Mouse (Mus musculus) 416B (cell line): Measurements from ENCODE around the gene AC124502.3.

ENCODE experiments used
- DNase-seq: peaks from one replicate; pipeline ENCODE4 v3.0.0; 2011; ENCODE audit warnings: low read depth

Gene AC124502.3

GRCm38 (mm10) chr19:5032686-5033085, 6.0 kb upstream of the AC124502.3 start:
- no peak for DNase-seq

DNA sequence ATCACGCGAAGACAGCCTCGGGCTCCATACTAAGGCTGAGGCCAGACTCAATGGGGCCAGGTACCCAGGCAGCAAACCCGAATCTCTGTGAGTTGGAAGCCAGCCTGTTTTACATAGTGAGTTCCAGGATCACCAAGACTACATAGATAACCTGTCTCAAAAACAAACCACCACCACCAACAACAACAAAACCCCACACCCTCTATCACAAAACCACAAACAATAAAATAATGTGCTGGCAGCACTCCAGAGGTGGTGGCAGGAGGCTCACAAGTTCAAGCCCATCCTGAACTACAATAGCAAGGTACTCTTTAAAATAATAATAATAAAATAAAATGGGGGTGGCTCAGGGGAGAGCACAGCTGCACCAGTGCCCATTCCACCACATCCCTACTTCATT, 2.1 kb upstream of the AC124502.3 start:
- DNase-seq: no peak

DNA sequence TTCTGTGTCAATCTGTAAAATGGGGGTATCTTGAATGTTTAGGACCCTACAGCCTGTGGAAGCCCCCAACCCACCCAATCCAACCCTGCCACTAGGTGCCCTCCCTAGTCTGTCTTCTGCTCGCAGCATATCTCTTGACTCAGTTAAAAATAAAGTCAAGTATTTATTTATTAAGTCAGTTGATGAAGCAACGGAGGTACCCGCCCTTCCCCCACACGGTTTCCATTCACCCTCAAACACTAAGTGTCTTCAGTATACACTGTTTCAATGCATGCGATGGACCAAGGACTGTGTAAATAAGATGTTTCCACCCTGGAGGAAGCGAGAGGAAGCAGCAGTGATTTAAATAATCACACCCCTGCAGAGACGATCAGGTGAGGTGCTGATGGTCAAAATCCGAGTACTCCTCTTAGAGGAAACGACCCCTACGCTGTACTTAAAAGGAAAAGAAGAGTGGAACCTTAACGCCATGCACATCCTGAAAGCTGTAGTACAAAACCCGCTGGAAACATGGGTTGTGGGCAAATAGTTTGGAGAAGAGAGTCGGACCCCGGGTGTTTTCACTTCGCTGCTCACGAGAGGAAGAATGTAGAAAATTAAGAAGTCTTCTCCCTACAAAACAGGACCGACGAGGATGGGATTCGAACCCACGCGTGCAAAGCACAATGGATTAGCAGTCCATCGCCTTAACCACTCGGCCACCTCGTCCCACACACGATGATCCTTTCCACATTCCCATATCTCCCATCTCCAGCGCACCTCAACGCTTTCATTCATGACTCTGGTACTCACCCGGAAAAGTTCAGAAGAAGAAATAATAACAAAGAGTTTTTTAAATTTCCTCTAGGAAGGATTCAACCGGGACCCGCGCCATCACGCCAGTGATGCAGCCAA, 766 bp upstream of the AC124502.3 start:
- DNase-seq: peak; percentile 90

GRCm38 (mm10) chr19:5039301-5040114, 817 bp downstream of the AC124502.3 start:
- no peak for DNase-seq

DNA sequence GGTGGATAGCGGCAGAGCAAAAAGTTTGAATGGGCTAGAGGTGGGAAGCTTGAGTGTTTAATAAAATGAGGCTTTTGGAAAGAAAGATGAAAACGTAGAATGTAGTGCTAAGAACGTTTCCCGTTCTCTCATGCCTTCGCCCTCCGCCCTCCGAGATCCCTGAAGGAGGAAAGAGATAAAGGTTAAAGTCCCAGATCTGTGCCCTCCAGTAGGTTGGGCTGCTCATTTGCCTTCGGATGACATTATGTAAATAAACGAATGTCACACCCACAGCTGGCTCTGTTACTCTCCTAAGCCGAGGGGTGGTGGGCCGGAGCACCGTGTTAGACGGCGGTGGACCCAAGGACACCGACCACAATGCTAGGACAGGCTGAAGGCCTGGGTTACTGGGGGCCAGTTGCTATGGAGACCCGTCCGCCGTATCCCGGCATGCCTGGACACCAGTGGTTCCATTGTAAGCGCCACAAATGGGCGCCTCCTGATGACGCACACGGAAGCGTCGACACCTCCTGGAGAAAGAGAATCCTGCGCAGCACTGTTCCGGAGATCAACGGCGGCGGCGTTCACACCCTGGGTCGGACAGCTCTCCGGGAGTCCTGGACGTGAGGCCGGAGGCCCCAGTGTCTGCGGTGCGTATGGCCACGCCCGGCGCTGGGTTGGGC, 2.3 kb downstream of the AC124502.3 start, which contains the start of gene Brms1:
Gene Brms1, plus strand, starts transcription at position 493 of the 662 bp plus-strand sequence.
- DNase-seq: peak; percentile 96

DNA sequence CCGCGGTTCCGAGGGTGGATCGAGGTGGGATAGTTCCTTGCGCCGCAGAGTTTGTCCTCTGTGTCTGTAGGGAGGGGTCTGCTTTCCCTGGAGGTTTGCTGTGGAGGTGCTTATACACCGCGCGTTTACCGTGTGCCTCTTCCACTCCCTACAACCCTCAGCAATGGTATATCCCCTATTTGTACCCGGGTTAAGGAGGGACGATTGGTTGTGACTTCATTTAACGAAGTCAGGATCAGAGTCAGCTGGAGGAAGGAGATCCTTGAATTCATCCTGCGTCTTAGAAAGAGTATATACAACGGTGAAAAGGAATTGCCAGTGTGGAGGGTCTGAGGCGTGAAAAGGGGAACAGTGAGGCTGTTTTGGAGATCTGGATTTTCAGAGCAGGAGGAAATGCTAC, 2.9 kb downstream of the AC124502.3 start:
- DNase-seq: no peak

DNA sequence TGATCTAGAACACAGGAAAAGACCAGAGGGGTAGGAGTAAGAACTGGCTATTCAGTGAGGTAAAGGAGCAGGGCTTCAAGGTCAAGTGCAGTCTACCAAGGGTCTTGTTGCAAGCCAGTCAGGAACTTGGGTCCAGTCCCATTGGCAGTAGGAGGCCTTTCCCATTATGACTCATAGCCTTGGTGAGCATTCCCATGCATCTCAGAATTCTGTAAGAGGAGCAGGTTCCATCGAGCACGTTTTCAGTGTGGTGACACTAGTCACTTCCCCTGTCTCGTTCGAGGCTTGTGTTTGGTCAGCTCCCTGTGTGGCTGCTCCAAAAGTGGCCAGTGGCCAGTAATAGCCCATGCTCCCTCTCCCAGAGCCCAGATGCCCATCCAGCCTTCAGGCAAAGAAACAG, 6.8 kb downstream of the AC124502.3 start:
- no peak for DNase-seq

DNA sequence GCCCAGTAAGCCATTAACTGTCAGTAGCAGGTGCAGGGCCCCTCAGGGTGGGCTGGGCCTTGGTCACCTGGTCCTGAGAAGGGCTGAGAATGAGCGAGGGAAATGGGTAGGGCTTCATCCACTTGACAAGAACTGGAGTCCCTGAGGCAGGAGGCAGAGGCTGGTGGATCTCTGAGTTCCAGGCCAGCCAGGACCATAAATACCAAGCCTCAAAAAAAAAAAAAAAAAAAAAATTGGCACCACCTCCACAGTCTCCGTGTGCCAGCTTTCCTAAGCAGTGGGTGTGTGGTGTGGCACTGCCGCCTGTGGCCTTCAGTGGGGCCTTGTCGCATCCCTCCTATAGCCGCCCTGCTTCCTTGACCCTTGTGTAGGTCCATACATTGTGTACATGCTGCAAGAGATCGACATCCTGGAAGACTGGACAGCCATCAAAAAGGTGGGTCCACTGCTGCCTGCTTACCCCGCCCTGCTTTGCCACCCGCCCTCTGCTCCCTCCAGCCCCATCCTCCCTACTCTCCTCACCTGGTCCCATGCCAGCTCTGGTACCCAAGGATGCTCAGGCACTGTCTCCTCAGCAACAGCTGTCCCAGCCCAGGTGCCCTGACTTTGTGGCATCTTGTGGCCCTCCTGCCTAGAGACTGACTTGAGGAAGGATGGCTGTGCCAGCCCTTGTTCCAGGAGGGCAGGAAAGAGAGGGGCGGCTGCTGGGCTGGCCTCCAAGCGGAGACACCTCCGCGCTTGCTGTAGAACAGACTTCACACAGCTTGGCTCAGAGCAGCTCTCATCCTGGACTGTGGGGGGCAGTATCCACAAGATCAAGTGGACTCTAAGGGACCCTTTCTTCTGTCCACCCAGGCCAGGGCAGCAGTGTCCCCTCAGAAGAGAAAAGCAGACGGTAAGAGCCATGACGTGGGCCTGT, 9.7 kb downstream of the AC124502.3 start:
- no peak for DNase-seq

DNA sequence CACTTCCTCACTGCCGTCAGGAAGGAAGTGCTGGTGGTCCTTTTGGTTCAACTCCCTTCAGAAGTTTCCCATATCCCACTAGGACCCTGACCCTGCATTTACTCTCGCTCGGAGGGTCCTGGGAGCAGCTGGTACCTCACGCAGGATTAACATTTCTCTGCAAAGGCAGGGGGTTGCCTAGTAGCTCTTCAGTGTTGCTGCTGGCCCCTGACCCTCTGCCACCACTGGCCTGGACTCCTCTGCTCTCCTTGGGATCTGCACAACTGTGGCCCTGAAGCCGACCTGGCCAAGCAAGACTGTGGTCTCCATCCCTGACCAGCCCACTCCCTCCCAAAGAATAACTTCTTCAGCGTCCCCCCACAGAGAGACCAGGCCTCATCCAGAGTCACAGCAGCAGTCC, 10.6 kb downstream of the AC124502.3 start:
- no peak for DNase-seq

DNA sequence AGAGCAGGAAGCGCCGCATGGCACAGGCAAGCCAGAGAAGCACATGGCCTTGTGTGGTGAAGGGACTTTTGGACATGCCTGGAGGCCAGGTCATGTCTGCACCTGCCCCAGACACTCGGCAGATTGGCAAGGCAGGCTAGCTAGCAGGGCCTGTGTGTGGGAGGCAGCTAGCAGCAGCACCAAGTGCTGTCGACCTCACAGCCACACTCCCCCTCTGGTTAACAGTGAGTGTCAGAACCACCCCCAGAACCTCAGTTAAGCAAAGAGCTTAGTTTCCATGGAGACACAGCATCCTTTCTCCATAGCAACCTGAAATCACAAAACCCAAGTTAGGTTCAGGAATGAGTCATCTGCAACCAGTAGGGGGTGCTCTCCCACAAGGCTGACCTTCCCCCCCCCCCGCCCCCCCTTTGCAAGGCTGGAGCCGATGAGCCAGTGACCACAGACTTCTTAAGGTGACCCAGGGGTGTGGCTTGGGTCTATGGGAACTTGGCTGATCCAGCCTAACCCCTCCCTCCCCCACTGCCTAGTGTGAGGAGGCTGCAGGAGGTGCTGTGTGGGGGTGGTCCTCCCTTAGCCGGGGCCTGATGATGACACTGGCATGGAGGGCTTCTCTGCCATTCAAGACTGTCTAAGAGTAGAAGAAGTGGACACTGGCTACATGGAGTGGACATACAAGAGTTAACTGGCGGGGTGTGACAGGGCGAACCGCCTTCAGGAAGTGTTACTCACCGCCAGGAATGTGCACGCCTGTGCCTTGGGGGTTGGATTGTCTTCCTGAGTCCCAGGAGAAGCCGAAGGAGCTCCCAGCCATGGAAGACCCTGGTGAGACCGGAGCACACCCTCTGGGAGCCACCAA, 11.6 kb downstream of the AC124502.3 start, which contains the start of gene Rin1:
Gene Rin1, plus strand, starts transcription at position 435 of the 859 bp plus-strand sequence.
- peak; percentile 95 for DNase-seq

GRCm38 (mm10) chr19:5051031-5051430, 12.3 kb downstream of the AC124502.3 start:
- peak; percentile 51 for DNase-seq

- no peak for DNase-seq
Measured at GRCm38 (mm10) chr19:5051515-5051914, 12.8 kb downstream of the AC124502.3 start.

DNA sequence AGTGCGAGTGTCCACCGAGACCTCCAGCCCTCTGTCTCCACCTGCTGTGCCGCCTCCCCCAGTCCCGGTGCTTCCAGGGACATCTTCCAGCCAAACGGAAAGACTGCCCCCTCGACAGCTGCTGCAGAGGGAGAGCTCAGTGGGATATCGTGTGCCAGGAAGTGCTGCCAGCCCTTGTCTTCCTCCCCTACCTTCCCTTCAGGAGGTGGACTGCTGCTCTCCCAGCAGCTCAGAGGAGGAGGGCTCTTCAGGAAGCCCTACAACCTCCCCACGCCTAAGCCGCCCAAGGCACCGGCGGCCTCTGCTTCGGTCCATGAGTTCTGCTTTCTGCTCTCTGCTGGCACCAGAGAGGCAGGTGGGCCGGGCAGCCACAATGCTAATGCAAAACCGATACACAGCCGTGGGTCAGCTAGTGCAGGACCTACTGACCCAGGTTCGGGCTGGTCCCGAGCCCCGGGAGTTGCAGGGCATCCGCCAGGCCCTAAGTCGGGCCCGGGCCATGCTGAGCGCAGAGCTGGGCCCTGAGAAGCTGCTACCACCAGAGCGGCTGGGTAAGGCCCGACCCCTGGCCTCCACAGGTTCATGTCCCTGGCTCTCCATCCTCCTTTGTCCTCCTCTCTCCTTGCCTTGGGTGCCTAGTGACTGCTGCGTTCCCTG, 13.6 kb downstream of the AC124502.3 start:
- DNase-seq: no peak

GRCm38 (mm10) chr19:5052853-5053252, 14.2 kb downstream of the AC124502.3 start:
- no peak for DNase-seq

DNA sequence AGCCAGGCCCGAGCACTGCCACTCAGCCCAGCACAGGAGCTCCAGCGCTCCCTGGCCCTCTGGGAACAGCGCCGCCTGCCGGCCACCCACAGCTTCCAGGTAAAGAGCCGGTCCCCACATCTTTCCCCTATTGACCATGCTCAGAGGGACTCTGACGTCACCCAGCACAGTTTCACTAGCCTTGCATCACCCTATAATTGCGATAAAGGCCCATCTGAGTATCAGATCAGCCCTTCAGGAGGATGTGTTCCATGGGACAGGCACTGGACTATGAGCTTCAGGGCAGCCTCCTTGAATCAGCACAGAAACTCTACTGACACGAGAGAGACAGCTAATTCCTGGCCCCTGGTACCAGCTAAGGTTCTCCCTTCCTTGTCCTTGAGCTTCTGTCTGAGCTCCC, 15.2 kb downstream of the AC124502.3 start:
- DNase-seq: peak; percentile 62

DNA sequence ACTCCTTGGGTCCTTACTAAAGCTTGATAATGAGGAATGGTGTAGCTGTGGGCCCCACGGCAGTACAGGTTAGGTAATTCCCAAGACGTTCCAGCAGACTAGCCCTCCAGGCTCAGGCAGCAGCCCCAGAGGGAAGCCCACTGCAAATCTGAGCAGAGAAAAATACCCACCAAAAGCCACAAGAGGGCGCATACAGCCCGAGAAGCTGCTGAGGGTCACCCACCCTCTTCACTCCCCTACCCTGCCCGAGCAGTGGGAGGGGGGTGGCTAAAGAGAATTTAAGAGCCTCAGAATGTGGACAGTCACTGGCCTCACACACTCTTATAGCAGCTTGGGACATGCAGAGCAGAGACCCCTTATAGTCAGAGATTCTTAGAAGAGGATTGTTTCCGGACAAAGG, 17.6 kb downstream of the AC124502.3 start:
- DNase-seq: peak; percentile 44

DNA sequence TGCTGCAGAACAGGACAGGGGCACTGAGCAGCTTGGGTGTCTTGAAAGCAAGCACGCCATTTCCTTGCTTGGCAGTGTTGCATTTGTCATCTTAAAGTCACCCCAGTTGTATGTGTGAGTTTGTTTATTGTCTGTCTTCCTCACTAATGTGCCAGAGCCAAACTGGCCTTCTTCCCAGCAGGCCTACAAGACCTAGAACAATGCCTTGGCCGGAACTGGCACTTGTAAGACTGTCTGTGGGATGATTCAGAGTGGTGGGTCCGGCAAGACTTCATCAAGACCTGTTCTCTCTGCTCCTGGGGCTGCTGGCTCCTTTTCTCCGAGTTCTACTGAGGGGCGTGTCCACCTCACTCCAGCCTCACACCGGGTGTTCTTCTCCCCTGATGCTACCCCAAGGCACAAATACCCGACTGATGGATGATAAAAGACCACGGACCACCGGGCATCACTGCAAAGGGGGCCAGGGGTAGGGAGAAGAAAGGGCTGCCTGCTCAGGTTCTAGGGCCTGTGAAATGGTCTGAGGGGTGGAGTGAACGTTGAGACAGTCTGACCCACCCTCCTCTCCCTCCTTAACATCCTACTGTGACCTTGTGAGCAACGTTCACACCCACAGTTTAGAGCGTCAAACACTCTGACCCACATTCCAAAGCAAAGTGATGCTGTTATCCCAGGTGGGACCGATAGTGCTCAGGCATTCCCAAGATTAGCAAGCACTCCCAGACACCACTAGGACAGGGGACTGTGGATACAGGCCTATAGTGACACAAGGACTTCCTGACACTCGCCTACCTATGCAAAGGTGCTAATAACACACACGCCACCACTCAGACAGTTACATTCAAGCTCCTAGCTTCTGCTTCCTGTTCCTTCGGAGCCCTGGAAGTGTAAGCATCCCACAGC, 19.4 kb downstream of the AC124502.3 start:
- no peak for DNase-seq
